Mouse (Mus musculus) testis, adult 2 months (tissue): ENCODE results near the gene Rap2a. TPM values are rescaled to one million over a fixed set of nuclear protein-coding genes. Genes with fewer than 3 reads are reported as not detected.

Experiments
- H3K27ac ChIP-seq: fragments of 200-500 bp; 2 replicates; pipeline ENCODE4 v1.5.1; 2012; ENCODE audit warnings: low read depth, low read length; ENCODE audit not compliant: control insufficient read depth, insufficient read depth
- H3K27me3 ChIP-seq: fragments of 200-500 bp; 2 replicates; pipeline ENCODE4 v1.6.1; 2012; ENCODE audit warnings: mild to moderate bottlenecking, low read length, moderate library complexity; ENCODE audit not compliant: control insufficient read depth, insufficient read depth
- H3K36me3 ChIP-seq: fragments of 200-500 bp; 2 replicates; pipeline ENCODE4 v1.6.1; 2012; ENCODE audit warnings: mild to moderate bottlenecking, low read length; ENCODE audit not compliant: control insufficient read depth, insufficient read depth
- H3K4me1 ChIP-seq: fragments of 200-500 bp; 2 replicates; pipeline ENCODE4 v1.6.1; 2012; ENCODE audit warnings: low read length; ENCODE audit not compliant: control insufficient read depth, insufficient read depth
- H3K4me3 ChIP-seq: fragments of 200-500 bp; 2 replicates; pipeline ENCODE4 v1.5.1; 2012; ENCODE audit warnings: low read depth, mild to moderate bottlenecking, low read length, moderate library complexity, mixed read lengths; ENCODE audit not compliant: control insufficient read depth
- CTCF ChIP-seq: fragments of 200-500 bp; IDR thresholded peaks from 2 replicates; pipeline ENCODE4 v1.5.1; 2012; ENCODE audit warnings: low read depth, mild to moderate bottlenecking, inconsistent platforms, low read length, moderate library complexity; ENCODE audit not compliant: control insufficient read depth, insufficient read depth, insufficient replicate concordance
- POLR2A ChIP-seq: fragments of 200-500 bp; IDR thresholded peaks from 2 replicates; pipeline ENCODE4 v1.6.1; 2012; ENCODE audit warnings: low read depth, mild to moderate bottlenecking, inconsistent platforms, low read length, moderate library complexity; ENCODE audit not compliant: control insufficient read depth
- polyA plus RNA-seq: library from polyadenylated mRNA; depleted of rRNA; stranded (reverse); fragments of >200 nt; gene quantifications from 2 replicates; pipeline ENCODE4 v1.2.3, GENCODE M21; 2012

The Rap2a gene
- polyA plus RNA-seq, 1 experiment = 4.2 TPM

DNA sequence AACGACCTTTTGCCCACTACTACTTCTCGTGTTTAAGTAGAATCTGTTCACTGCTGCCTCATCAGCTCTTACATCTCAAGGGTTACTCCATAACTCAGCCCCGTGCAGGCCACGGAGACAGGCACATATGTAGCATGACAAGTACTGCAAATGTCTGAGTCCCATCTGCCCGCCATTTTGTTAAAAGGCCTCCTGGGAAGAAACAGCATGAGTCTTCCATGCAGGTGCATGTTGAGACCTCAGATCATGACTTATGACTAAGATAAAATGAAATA lies 31.1 kb downstream of the Rap2a start:
- TF ChIP-seq POLR2A (no peak), CTCF (no peak)
- Histone ChIP-seq H3K36me3 (no peaks in the 10 kb centered on the region), H3K27ac (no peak overlapping the region), H3K4me1 (no peaks in the 10 kb centered on the region), H3K27me3 (no peaks in the 10 kb centered on the region), H3K4me3 (no peak overlapping the region)

GRCm38 (mm10) chr14:120511821-120512220 lies 33.6 kb downstream of the Rap2a start:
- Histone ChIP-seq H3K36me3 (no peaks in the 10 kb centered on the region), H3K27me3 (no peaks in the 10 kb centered on the region), H3K27ac (no peak overlapping the region), H3K4me1 (no peaks in the 10 kb centered on the region), H3K4me3 (no peak overlapping the region)
- no peak for TF ChIP-seq CTCF

- TF ChIP-seq POLR2A = no peak
- TF ChIP-seq CTCF = no peak
- Histone ChIP-seq H3K27me3 (no peaks in the 10 kb centered on the region), H3K4me3 (no peak overlapping the region), H3K27ac (no peak overlapping the region), H3K36me3 (no peaks in the 10 kb centered on the region), H3K4me1 (no peaks in the 10 kb centered on the region)
These were observed 36.6 kb downstream of the Rap2a start for GRCm38 (mm10) chr14:120514821-120515271.

DNA sequence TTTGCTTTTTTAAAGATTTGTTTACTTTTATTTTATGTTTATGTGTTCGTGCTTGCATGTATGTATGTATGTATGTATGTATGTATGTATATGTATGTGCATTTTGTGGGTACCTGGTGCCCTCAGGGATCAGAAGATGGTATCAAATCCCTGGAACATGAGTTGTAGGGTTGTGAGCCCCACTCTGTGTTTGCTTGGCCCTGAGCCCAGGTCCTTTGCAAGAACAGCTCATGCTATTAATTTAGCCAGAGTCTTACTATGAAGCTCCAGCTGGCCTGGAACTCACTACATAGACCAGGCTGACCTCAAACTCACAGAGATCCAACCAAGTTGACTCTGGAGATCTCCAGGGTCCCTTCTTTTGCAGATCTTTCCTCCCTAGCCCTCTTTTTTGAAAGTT lies 37.1 kb downstream of the Rap2a start:
- Histone ChIP-seq H3K27me3 (no peaks in the 10 kb centered on the region), H3K27ac (no peak overlapping the region)
- TF ChIP-seq CTCF = no peak
- TF ChIP-seq POLR2A = no peak

GRCm38 (mm10) chr14:120518706-120519105 lies 40.5 kb downstream of the Rap2a start:
- Histone ChIP-seq H3K4me1 (no peaks in the 10 kb centered on the region), H3K27ac (no peak overlapping the region), H3K4me3 (no peak overlapping the region), H3K36me3 (no peaks in the 10 kb centered on the region), H3K27me3 (no peaks in the 10 kb centered on the region)
- TF ChIP-seq CTCF = no peak
- no peak for TF ChIP-seq POLR2A

More for the DNA sequence above, 37.1 kb downstream of the Rap2a start:
- no peak overlapping the region for H3K4me3 ChIP-seq
- no peaks in the 10 kb centered on the region for H3K36me3 ChIP-seq
- no peaks in the 10 kb centered on the region for H3K4me1 ChIP-seq

DNA sequence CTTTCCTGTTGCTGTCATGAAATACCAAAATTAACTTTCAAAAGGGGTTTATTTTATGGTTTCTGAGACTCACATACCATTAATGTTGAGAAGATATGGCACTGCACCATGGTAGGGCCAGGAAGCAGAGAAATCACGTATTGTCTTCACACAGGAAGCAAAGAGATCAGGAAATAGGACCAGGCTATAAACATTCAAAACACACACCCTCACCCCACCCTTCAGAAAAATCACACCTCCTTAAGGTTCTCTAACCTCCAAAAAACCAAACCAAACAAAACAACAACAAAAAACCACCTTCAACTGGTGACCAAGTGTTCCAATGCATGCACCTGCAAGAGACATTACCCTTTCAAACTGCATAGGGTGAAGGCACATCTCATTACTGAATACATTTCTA lies 41.7 kb downstream of the Rap2a start:
- Histone ChIP-seq H3K27me3 (no peaks in the 10 kb centered on the region), H3K4me3 (no peak overlapping the region), H3K4me1 (no peaks in the 10 kb centered on the region), H3K27ac (no peak overlapping the region), H3K36me3 (no peaks in the 10 kb centered on the region)
- TF ChIP-seq POLR2A = no peak
- no peak for TF ChIP-seq CTCF

- no peak overlapping the region for H3K4me3 ChIP-seq
- no peaks in the 10 kb centered on the region for H3K36me3 ChIP-seq
- no peak for TF ChIP-seq CTCF
- TF ChIP-seq POLR2A = no peak
- H3K27ac ChIP-seq = no peak overlapping the region
- H3K27me3 ChIP-seq = no peaks in the 10 kb centered on the region
- H3K4me1 ChIP-seq = no peaks in the 10 kb centered on the region
These were observed 42.6 kb downstream of the Rap2a start for GRCm38 (mm10) chr14:120520843-120521242.

DNA sequence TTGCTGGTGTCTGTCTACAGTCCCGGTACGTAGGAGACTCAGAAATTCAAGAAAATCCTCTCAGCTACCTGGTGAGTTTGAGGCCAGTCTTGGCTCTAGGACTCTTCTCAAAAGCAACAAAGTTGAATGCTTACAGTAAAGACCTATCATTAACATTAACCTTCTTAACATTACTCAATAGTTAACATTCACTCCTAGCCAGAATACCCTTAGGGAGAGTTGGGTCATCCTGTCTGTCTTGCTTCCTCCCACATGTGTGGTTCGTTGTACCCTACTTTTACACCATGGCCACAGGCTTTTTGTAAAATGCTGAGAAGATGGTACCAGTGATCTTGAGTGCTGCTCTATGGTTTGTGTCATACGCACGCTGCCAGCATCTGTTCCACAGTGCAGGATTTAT lies 45.1 kb downstream of the Rap2a start:
- Histone ChIP-seq H3K27ac (no peak overlapping the region), H3K27me3 (no peaks in the 10 kb centered on the region), H3K4me1 (no peaks in the 10 kb centered on the region), H3K4me3 (no peak overlapping the region), H3K36me3 (no peaks in the 10 kb centered on the region)
- no peak for TF ChIP-seq CTCF
- no peak for TF ChIP-seq POLR2A
